Mouse (Mus musculus) right cerebral cortex, postnatal 14 days (tissue): Measurements from ENCODE around the gene Gbf1.
A peak's percentile ranks its signal among the peaks of the same experiment; 100 is the strongest.
"Not testable (repeated sequence)": the region's sequence is repeated elsewhere in the genome, so short reads cannot be mapped to it uniquely, and the experiment has no call there.

Experiments used
- DNase-seq: peaks from one replicate; pipeline ENCODE4 v3.0.0; 2022

Gbf1 gene

GRCm38 (mm10) chr19:46147511-46148371, 4.6 kb upstream of the Gbf1 start, which contains the start of gene Pitx3:
TSS of gene Pitx3 (minus strand) at chr19:46148326.
- no peak for DNase-seq

- peak; percentile 56 for DNase-seq
Measured at GRCm38 (mm10) chr19:46148372-46148760, 3.9 kb upstream of the Gbf1 start.

DNA sequence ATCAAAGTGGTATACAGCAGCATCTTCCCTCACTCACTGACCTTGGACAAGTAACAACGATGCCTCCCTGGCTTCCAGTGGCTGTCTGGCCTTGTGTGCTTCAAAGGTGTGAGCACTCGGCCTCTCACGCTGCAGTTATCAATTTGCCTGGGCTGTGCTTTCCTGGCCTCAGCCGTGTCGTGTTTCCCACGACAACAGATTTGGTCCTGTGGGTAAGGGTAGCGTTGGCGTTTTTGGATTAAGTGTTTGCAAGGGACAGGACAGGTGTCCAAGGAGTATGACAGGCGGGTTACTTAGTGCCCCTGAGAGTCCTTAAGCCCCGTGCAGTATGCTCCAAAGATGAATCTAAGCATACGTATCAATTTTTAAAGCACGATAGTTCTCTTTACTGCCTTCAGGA, 3.2 kb upstream of the Gbf1 start:
- no peak for DNase-seq

GRCm38 (mm10) chr19:46165950-46166349, 13.6 kb downstream of the Gbf1 start:
- no peak for DNase-seq

GRCm38 (mm10) chr19:46167169-46167568, 14.9 kb downstream of the Gbf1 start:
- not testable (repeated sequence) for DNase-seq

GRCm38 (mm10) chr19:46169396-46169795, 17.1 kb downstream of the Gbf1 start:
- DNase-seq = no peak

DNA sequence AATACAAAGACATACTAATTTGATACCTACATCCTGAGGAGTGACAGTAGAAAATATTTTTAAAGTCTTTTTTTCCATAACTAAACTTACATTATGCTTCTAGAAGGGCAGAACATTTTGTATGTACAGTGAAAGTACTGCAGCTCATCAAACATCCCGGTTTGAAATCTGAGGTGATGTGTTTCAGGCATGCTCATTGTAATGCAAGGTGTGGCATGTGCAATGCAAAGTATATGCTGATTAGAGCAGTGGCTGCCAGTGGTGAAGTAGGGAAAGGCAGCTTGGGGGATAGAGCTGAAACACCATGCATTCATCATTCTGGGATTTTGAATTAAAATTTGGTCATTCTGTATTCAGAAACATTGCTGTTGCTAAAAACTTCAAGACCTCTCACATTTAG, 17.6 kb downstream of the Gbf1 start:
- no peak for DNase-seq

DNA sequence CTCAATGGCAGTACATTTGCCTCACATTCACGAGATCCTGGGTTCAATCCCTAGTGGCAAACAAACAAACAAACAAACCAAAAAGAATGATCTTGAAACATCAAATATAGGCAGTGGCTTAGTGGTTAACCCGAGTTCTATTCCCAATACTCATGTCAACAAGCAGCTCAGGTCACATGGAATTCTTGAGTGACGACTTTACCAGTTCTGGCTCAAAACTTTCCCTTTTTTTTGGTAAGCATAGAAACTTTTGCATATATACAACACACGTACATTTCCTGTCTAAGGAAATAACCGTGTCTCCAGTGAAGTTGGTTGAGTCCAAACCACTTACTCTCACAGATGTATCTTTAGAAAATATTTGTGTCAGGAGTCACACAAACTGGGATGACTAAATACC, 20.2 kb downstream of the Gbf1 start:
- DNase-seq = no peak

- DNase-seq = no peak
Measured at GRCm38 (mm10) chr19:46175173-46175572, 22.9 kb downstream of the Gbf1 start.

- no peak for DNase-seq
Measured at GRCm38 (mm10) chr19:46177046-46177445, 24.7 kb downstream of the Gbf1 start.

GRCm38 (mm10) chr19:46180274-46180673, 28.0 kb downstream of the Gbf1 start:
- no peak for DNase-seq

DNA sequence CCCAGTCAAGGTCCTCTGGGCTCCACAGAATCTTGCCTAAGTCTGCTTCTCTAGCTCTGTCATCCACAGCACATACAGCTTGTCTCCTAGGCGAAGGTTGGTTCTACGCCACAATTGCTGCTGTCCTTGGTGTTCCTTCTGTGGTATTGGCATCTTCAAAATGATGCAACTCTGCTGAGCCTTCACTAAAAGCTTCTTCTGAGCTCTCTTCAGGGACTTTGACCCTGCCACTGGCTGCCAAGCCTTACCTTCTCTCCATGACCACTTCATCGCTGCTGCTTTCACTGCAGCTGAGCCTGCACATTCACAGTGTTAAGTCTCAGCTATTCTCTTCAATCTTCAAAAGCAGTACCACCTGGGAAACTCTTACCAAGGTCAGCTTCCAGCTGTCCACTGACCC, 29.9 kb downstream of the Gbf1 start:
- DNase-seq = no peak

DNA sequence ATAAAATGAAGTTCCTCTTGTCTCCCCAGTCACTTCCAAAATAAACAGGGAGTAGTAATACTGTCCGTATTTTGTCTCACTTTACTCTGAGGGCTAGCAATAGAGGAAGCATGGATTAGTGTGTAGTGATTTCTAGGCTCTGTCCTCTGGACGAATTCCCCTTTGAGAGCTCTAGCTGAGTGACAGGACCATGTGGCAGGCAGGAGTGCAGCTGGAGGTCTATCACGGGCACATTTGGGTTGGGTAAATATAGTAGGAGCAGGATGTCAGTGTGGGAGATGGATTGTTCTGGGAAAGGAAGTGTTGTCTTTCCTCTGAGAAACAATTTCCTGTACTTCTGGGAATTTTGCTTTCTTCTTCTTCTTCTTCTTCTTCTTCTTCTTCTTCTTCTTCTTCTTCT, 34.3 kb downstream of the Gbf1 start:
- DNase-seq = no peak

DNA sequence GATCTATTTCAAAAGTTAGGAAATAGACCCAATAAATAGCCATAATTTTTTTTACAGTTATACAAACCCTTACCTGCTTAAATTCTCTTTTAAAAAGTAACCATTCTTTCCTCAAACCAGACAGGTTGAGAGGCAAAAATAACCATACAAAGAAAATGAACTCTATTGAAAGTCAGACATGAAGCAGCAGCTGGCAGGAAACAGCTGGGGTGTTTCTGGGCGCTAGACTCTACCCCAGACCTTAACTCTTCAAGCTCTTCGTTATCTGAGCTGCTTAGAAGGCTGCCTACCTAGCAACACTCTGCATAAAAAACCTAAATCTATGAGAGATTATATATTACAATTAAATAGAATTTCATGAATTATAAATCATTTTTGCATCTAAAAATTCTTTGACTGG, 34.9 kb downstream of the Gbf1 start:
- DNase-seq = no peak

DNA sequence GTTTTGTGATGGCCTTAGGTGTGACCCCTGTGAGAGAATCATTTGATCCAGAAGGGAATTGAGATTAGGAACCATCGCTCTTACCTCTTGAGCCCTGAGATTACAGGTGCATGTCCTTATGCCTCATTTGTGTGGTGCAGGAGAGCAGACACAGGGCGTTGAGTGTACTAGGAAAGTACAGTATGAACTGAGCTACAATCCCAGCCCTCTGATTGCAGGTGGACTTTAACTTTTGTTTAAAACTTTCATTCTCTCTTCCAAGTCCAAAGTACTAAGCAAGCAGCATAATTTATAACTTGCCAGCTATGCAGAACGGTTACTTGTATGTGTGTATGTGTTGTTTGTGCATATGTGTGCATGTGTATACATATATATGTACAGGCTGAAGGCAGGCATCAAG, 46.0 kb downstream of the Gbf1 start:
- DNase-seq = no peak

DNA sequence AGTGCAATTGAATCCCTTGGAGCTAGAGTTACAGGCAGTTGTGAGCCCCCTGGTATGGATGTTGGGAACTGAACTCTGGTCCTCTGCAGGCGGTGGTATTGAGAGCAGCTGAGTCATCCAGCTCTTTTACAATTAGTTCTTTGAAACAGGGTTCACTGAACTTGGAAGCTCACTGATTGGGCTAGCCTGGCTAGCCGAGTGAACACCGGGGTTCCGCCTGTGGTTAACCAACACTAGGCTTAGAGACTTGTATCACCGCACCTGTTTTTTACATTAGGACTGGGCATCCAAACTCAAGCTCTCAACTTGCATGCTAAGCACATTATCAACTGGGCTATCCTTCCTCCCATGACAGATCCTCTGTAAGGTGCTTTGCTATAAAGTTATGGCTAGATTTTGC, 46.6 kb downstream of the Gbf1 start:
- no peak for DNase-seq

- DNase-seq = no peak
Measured at GRCm38 (mm10) chr19:46204166-46204565, 51.9 kb downstream of the Gbf1 start.

DNA sequence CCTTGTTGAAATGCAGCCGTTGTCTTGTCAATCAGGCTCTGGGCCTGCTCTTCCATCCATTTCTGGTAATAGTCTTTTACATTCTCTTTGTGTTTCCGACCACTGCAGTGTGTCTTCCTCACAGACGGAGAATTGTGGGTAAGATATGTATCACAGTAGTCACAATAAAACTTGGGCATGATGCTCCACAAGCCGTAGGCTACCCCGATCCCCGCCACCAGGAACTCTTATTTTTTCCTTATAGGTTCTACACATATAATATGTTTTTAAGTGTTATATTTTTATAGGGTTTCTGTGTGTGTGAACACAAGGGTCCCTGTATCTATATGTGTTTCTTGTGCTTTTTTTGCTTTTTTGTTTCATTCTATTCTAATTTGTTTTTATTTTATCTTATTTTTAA, 53.4 kb downstream of the Gbf1 start:
- DNase-seq = no peak

GRCm38 (mm10) chr19:46210951-46211350, 58.6 kb downstream of the Gbf1 start:
- DNase-seq = no peak

DNA sequence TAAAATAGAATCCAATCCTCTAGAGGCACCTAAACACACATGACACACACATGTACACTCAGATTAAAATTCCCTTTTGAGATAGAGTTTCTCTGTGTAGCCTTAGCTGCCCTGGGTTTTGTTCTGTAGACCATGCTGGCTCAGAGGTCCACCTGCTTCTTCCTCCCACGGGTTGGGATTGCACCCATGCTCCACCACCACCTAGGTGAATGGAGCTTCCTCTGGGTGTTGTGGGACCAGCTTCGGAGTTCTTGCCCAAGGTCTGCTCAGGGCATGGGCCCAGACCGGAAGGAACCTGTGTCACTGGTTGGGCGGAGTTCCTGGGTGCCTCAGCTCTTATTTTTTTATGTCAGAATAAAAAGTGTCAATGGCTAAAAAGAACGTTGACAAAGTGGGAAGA, 62.2 kb downstream of the Gbf1 start:
- no peak for DNase-seq

DNA sequence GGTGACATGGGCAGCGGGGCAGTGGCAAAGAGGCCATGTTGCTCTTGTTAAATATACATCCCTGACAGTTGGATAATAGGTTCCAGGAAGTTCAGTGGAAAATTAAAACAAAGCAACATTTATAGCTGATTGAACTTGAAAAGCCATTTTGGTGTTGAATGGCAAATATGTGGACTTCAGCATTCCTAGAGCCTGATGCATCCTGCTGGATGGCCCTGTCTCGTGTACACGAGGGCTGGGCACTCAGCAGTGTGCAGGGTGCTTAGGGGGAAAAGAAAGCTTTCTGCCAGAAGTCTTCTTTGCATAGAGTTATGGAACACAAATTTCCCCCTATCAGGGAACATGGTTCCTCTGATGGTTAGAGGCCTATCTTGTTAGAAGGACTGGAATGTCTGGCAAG, 63.1 kb downstream of the Gbf1 start:
- DNase-seq = no peak

DNA sequence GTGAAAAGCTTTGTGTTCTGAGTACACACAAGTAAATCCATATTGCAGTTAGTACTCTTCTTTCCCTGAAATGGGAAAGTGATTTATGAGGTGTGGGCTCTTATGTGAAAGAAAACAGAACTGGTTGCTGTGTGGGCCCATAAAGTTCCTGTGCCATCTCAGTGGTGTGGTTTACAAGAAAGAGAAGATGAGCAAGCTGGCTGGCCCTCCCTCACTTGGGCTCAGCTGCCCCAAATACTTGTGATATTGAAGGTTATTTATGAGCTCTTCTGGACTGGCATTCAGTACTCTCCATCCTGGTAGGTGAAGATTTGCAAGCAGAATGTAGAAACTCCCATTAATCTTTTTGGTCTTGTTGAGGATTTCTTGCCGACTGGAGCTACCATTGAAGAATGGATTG, 64.4 kb downstream of the Gbf1 start:
- no peak for DNase-seq

DNA sequence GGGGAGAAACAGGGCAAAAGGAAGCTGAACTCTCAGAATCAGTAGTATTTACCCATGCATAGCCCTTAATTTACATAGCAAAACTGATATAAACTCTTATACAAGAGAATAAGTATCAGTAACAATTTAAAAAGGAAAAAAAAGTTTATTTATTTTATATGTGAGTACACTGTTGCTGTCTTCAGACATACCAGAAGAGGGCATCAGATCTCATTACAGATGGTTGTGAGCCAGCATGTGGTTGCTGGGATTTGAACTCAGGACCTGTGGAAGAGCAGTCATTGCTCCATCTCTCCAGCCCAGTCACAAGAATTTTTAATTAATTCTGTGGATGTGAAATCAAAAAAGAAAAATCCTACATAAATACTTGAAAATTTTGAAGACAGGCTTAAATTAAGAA, 65.0 kb downstream of the Gbf1 start:
- DNase-seq = not testable (repeated sequence)

DNA sequence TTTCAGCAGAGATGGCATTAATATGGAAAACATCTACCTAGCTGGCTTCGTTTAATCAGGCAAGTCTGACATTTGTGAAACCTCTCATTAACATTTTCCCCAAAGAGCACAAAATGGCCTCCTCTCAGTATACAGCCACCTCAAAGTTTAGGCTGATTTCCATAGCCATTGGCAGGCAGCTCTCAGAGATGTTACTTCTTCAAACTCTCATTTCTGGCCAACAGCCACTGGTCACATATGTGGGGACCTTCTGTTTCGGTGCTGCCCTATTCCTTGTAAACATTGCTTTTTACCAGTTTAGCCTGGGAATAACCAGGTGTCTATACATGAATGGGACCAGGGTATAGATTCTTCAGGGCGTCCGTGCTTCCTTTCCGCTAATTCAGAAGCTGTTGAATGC, 67.8 kb downstream of the Gbf1 start:
- DNase-seq = no peak

DNA sequence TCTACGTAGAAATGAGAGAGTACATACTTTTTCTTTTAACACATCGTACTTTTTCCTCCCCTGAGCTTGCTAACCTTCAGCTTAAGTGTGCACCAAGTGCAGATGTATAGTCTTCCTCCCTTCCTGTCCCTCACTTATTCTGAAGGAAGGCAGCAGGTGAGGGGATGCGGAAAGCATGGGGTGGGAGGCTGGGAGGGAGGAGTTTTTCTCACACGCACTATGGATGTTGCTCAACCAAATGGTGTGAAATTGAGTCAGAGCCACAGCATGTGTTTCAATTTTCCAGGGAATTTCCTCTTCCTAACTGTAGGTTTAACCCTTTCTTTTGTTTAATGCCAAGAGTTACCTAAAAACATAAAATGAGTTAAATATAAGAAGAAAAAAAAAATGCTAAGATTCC, 70.8 kb downstream of the Gbf1 start:
- no peak for DNase-seq
